Mouse (Mus musculus) frontal cortex, adult 2 months (tissue): Measurements from ENCODE around the gene Slc12a3. TPM values are rescaled to one million over a fixed set of nuclear protein-coding genes. Genes with fewer than 3 reads are reported as not detected.

ENCODE experiments used
- DNase-seq, 2 experiments: peaks; one replicate each; pipeline ENCODE4 v3.0.0; 2022; ENCODE audit warnings: low spot score in 1 of 2; ENCODE audit errors: extremely low spot score in 1 of 2
- polyA plus RNA-seq: library from polyadenylated mRNA; depleted of rRNA; stranded (reverse); fragments of >200 nt; gene quantifications from 2 replicates; pipeline ENCODE4 v1.2.3, GENCODE M21; 2012

The Slc12a3 gene
- polyA plus RNA-seq, 1 experiment, result 1.2 TPM

GRCm38 (mm10) chr8:94326016-94326415 is 3.0 kb upstream of the Slc12a3 start:
- DNase-seq, result no peak

- peak in 1 of 2 experiments; percentile 75 for DNase-seq
Measured at GRCm38 (mm10) chr8:94330733-94331132, 1.7 kb downstream of the Slc12a3 start.

- DNase-seq, result no peak
Measured at GRCm38 (mm10) chr8:94333345-94333744, 4.3 kb downstream of the Slc12a3 start.

GRCm38 (mm10) chr8:94337559-94337958 is 8.6 kb downstream of the Slc12a3 start:
- no peak for DNase-seq

GRCm38 (mm10) chr8:94340796-94341195 is 11.8 kb downstream of the Slc12a3 start:
- no peak for DNase-seq

- no peak for DNase-seq
Measured at GRCm38 (mm10) chr8:94342691-94343090, 13.7 kb downstream of the Slc12a3 start.

- DNase-seq, result peak; percentile 63 to 94
Measured at GRCm38 (mm10) chr8:94343290-94343689, 14.3 kb downstream of the Slc12a3 start.

GRCm38 (mm10) chr8:94343778-94344320 is 14.8 kb downstream of the Slc12a3 start:
- no peak for DNase-seq

- DNase-seq, result no peak
Measured at GRCm38 (mm10) chr8:94345657-94346056, 16.7 kb downstream of the Slc12a3 start.

- DNase-seq, result no peak
Measured at GRCm38 (mm10) chr8:94346264-94346663, 17.3 kb downstream of the Slc12a3 start.

- no peak for DNase-seq
Measured at GRCm38 (mm10) chr8:94348425-94348824, 19.4 kb downstream of the Slc12a3 start.

GRCm38 (mm10) chr8:94354069-94354531 is 25.1 kb downstream of the Slc12a3 start:
- DNase-seq, result no peak

GRCm38 (mm10) chr8:94354571-94354970 is 25.6 kb downstream of the Slc12a3 start:
- no peak for DNase-seq

GRCm38 (mm10) chr8:94357220-94357619 is 28.2 kb downstream of the Slc12a3 start:
- no peak for DNase-seq

GRCm38 (mm10) chr8:94358541-94358940 is 29.5 kb downstream of the Slc12a3 start:
- DNase-seq, result peak in 1 of 2 experiments; percentile 48

- no peak for DNase-seq
Measured at GRCm38 (mm10) chr8:94361774-94362431, 32.9 kb downstream of the Slc12a3 start.

GRCm38 (mm10) chr8:94362607-94363239 is 33.7 kb downstream of the Slc12a3 start:
- DNase-seq, result no peak

- peak in 1 of 2 experiments; percentile 13 for DNase-seq
Measured at GRCm38 (mm10) chr8:94363288-94363688, 34.3 kb downstream of the Slc12a3 start.

GRCm38 (mm10) chr8:94363906-94364305 is 34.9 kb downstream of the Slc12a3 start:
- no peak for DNase-seq

- DNase-seq, result no peak
Measured at GRCm38 (mm10) chr8:94364686-94365312, 35.8 kb downstream of the Slc12a3 start.

- DNase-seq, result no peak
Measured at GRCm38 (mm10) chr8:94365410-94365981, 36.5 kb downstream of the Slc12a3 start.
